Mouse (Mus musculus) liver, embryonic 14.5 days (tissue): Measurements from ENCODE around the gene Fbrsl1.

Experiments
- CTCF ChIP-seq: IDR thresholded peaks from 2 replicates; pipeline ENCODE4 v1.5.1; 2016; ENCODE audit warnings: antibody characterized with exemption, low read depth, control low read depth
- EP300 ChIP-seq: IDR thresholded peaks from 2 replicates; pipeline ENCODE4 v1.6.1; 2016; ENCODE audit warnings: antibody characterized with exemption, low read depth

- TF ChIP-seq EP300 (no peak), CTCF (no peak)
Observed at GRCm38 (mm10) chr5:110494396-110494795, 46.1 kb upstream of the Fbrsl1 start.
